Mouse (Mus musculus): Measurements from ENCODE around the gene Cdk17.

Gene Cdk17

DNA sequence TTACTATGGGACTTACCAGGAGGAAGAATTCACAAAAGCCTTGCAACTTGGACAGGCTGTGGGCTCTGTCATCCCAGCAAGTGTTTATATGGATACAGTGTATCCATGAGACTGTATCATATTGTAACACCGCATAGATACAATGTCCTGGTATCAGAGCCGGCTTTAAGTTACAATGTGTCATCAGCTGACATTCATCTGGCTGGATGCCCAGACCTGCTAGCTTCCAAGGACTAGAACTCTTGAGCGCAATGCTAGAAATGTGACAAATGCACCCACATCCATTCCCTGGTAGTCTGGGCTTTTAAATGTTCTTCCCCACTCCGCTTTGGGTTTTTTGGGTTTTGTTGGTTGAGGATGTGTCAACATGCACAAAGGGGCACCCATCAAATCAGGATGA, 127.7 kb downstream of the Cdk17 start:
- no peak for DNase-seq (ENCODE audit: low spot score in 2 of 2)

DNA sequence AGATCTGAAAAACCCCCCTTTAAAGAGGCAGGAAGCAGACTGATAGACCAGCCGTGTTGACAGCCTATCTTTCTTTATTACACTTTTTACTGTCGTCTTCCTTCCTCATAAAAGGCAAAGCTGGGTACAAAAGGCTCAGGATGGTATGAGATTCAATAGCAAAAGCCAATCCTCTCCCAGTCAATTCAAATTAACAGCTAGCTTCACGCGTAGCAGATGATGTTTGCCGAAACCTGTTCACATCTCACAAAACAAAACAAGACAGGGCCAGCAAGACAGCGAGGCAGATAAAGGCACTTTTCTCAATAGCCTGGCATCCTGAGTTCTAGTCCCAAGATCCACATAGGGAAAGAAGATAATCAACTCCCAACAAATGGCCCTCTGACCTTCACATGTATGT, 128.7 kb downstream of the Cdk17 start:
- no peak for DNase-seq (ENCODE audit: low spot score in 2 of 2)

DNA sequence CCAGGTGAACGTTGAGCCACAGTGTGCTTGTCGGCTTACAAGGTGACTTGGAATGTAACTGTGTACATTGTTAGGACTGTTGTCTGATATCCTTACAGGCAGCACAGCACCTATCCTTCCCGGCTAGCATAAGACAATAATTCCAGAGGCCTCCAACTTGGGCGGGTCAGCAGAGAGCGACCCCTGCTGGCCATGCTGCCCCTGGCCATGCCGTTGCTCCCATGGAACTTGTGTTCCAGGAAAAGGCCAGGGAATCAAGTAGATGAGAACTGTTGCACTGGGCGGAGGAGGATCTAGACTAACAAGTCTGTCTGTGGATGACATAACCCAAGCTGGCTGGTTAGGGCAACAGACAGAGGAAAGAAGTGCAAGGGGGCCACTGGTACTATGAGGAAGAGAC, 130.7 kb downstream of the Cdk17 start:
- DNase-seq (ENCODE audit: low spot score in 2 of 2) = peak; percentile 60 to 61

DNA sequence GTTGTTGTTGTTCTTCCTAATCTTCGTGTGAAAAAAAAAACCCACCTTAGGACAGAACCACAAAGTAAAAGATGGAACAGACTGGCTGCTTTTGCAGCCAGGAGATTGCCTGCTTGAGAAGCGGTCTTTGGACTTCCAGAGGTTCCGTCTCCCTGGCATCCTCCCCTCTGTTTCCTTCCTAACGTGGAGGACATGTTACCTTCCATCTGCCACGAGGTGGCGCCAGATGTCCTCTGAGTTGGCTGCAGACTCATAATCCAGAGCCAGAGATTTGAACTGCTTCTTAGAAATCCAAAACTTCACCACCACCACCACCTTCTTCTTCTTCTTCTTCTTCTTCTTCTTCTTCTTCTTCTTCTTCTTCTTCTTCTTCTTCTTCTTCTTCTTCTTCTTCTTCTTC, 131.2 kb downstream of the Cdk17 start:
- peak; percentile 80 to 82 for DNase-seq (ENCODE audit: low spot score in 2 of 2)

DNA sequence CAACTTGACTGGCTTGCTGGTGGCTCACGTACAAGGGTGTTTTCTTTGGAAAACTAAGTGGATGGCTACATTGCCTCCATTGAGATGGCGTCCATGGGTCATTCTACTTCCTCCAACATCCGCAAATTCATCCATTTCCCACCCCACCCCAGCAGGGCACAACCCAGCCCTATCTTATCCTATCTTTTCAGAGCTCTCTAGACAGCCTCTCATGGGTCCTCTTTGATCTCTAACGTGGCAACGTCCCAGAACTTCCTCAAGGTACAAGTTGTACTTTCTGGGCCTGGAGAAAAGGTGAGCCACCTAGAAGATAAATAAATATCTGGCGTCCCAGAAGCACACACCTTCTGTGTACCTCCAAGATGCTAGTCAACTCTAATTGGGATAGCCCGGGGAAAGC, 132.9 kb downstream of the Cdk17 start:
- DNase-seq (ENCODE audit: low spot score in 2 of 2) = no peak

DNA sequence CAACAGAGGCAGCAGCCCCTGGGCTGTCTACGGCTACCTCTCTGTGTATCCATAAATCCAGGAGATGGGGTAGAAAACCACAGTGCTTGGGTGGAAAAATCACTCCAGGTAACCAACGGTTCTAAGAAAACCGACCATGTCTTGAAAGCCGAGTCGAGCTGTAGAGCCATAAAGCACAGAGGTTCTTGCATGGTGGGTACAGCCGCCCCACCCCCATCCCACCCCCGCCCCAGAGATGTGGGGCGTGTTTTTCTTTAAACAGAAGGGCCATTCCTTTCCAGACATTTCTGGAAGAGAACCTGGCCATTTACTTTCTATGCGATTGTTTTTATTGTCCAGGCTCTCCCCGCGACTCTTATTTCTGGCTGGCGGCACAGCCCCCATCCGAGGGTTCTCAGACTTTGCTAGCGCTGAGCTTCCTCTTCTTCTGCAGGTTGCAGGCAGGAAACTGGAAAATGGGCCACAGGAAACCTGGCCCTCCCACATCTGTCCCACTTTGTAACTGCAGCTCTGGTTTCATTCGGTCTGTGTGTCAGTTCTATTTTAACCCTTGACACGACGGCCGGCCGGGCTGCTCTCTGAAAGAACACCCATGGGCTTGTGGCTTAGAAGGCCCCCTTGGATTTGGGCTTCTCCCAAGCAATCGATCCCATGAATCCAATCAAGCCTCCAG, 134.0 kb downstream of the Cdk17 start:
- DNase-seq (ENCODE audit: low spot score in 2 of 2) = no peak

DNA sequence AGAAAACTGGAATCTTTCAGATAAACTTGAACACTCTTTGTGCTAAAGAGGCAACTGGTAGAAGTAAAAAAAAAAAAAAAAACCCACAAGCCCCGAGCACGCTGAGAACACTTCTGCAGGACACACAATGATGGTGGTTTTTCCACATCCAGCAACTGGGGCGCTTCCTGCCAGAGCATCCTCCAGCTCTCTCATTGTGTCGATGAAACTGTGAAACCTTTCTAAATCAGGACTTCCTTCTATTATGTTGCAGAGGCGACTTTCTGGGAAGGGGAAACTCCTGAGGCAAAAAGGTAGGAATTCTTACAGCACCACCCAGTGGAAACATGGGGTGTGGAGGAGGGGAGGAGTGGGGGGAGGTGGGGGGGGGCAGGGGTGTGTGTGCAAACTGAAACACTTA, 137.1 kb downstream of the Cdk17 start:
- peak; percentile 76 to 89 for DNase-seq (ENCODE audit: low spot score in 2 of 2)

DNA sequence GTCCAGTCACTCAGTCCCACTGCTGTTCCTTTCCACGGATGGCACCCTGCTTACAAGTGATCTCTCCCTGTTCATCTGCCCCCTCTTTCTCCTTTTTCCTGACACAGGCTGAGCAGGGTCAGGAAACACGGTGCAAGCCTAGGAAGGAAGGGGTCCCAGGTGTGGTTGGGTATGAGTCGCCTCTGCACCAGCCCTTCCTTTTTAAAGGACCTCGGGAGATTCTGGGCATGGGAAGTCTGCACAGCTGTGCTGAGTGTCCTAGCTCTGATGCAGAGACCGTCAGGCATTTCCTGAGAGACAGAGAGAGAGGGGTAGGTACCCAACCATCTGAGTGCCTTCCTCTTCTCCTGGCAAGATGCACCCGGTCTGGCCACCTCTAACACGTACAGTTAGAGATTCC, 137.5 kb downstream of the Cdk17 start:
- no peak for DNase-seq (ENCODE audit: low spot score in 2 of 2)

DNA sequence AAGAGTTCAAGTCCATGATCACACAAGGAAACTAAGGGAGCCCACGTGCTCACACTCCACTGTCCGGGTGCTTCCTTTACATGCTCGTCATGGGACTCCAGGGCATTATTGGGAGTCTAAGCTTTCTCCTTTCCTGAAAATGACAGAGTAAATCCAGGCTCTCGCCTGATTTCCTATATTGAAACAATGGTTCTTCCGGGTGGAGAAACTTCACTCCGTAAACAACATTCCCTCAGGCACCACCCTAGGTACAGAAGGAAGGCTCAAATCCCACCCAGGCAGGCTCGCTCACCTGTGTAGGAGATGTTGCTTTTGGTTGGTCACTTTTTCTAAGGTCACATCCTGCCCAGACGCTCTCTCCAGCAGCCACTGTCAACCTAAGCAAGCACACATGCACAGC, 141.2 kb downstream of the Cdk17 start:
- peak in 1 of 2 experiments; percentile 81 for DNase-seq (ENCODE audit: low spot score in 2 of 2)

DNA sequence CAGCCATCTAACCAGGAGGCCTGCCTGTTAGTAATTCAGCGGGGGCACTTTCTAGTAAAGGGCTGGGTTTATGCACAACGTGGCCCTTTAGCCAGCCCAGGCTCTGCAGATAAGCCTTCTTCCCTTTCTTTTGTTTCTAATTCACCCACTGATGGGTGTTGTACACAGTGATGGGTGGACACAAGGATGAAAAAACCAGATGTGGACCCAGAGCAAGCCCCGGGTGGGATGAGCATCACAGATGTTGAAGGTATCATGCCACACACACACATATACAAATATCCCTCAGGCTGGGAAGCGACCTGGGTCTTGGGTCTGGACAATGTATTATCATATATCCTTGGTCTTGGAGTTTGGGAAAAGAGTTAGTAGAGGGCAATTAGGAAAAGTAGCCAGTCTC, 142.6 kb downstream of the Cdk17 start:
- DNase-seq (ENCODE audit: low spot score in 2 of 2) = peak in 1 of 2 experiments; percentile 65

DNA sequence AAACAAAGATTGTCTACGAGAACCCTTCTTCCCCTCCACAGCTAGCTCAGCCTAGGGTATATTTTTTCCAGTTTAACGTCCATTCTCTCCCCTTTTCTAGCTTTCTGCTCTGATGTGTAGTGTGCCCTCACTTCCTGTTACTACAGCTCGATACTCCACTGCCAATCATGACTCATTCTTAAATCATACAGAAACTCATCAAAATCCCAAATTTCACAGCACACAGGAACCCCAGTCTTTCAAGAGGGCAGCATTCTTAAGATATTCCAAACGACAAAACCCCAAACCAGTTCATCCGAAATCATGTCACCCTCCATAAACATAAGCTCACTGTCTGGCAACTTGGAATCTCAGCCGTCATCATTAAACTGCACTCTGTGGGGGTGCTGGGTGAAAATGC, 145.3 kb downstream of the Cdk17 start:
- no peak for DNase-seq (ENCODE audit: low spot score in 2 of 2)

DNA sequence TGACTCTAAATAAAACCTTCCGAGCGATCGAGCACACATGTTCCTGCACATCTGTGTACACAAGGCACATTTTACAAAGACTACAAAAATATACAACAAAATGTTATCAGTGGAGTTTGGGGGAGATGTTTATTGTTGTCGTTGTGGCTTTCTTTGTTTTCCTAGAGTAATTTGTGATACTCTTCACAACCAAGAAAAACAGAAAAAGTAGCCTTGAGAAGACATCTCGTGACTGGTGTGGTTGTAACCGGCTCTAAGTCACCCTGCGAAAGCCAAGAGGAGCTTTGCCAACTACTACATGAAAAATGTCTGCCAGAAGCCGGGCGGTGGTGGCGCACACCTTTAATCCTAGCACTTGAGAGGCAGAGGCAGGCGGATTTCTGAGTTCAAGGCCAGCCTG, 145.7 kb downstream of the Cdk17 start:
- DNase-seq (ENCODE audit: low spot score in 2 of 2) = no peak

DNA sequence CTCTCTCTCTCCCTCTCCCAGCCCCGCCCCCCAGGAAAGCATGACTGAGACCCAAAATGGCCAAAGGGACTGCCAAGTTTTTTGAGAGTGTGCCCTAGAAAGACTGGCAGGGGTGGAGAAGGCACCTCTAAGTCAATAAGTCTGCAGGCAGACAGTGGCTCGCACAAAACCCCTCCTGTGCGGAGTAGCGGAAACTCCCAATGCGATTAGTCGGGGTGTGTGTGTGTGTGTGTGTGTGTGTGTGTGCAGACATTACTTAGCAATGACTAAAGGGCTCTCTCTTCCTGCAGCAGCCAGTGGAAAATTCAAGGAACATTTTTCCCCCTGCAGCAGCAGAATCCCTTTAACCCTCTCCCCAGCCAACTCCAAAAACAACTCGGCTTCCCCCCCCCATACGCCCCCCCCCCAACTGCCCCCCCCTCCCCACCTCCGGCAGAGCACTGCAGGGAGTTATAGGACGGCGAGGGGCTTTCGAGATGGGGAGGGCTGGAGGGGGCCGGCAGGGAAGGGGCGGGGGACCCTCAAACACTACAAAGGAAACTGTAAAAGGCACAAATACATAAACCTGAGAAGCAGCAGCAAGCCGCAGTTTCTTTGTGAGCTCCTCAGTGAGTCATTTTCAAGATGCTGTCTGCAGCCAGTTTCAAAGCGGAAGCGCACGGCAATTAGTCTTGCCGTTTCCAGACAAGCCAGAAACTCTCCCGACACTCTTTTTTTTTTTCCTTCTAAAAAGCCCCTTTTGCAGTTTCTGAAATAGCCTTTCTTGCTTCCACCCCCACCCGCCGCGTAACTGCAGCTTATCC, 148.7 kb downstream of the Cdk17 start:
- DNase-seq (ENCODE audit: low spot score in 2 of 2) = peak; percentile 63 to 66

DNA sequence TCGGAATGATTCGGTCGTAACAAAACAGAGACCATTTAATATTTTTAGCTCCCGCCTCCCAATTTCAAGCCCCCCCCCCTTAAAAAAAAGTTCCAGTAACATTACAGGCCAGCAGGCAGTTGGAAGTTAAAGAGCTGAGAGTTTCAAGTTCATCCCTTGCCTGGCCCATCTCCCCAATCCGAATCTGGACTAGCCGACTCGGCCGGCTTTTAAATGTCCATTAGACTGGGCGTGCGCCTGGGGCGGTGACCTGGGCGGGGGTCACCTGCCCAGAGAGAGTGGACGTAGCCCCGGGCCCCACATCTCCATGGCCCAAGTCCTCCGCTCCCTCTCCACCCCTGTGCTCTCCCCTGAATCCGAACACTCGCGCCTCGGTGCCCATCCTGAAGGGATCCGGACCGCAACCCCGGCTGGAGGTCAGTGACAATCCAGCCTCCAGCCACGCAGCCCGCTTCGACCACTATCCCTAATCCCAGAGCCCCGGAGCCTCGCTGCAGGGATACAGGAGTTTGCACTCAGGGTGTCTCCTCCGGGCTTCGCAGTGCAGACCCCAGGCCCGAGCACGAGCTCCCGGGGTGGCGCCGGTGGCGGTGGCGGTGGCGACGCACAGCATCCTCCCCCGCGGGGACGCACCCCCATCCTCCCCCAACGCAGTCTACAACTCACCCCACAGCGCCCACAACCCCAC, 149.4 kb downstream of the Cdk17 start:
- peak in 1 of 2 experiments; percentile 49 for DNase-seq (ENCODE audit: low spot score in 2 of 2)

DNA sequence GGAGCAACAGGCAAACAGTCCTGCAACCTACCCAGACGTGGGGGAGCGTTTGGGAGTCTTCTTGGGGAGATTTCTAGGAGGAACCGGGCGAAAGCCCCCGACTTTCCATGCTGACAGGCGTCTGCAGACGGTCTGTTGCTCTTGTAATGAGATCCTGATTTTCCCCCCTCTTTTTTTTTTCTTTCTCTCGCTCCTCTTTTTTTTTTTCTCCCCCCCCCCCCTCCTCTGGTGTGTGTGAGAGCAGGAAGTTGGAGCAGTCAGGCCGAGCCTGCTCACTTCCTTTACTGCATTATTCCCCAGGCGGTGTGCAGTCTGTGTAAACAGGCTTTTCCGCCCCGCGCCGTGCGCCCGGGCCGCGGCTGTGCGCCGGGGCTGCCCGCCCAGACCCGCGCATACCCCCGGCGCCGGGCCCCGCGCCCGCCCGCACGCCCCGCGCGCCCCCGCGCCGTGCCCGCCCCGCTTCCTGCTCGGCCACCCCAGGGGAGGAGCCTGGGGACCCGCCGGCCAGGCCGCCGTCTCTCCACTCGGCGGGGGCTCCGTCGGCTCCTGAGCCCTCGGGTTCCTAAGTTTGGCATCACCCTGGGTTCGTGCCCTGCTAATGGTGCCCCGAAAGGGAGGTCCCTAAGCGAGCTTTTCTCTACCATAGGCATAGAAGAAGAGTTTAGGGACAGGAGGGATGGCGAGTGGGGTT, 150.2 kb downstream of the Cdk17 start, which contains the start of gene Elk3:
TSS of gene Elk3 (minus strand) at position 415 of the 691 bp plus-strand sequence.
- peak; percentile 77 to 89 for DNase-seq (ENCODE audit: low spot score in 2 of 2)

DNA sequence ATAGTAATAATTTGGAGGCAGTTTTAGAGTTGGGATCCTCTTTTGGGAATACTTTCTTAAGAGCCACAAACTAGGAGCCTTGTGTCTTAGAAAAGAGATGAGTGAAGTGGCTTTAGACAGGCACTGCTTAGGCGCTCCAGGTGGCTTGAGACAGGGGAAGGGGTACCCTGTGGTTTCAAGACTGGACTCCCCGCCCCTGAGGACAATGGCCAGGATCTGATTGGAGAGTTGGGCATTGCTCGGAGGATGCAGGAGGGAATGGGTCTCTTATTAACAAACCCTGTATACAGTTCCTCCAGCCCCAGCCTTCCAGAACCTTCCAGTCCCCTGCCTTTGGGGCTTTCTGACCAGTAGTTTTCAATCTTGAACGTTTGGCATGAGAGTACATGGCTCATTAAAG, 150.9 kb downstream of the Cdk17 start:
- no peak for DNase-seq (ENCODE audit: low spot score in 2 of 2)

Data from heart, adult 9 months (tissue).